Mouse (Mus musculus) layer of hippocampus, postnatal 10 days (tissue): ENCODE data around the gene Alg2. TPM values are rescaled to one million over a fixed set of nuclear protein-coding genes. Genes with fewer than 3 reads are reported as not detected.
A peak's percentile ranks its signal among the peaks of the same experiment; 100 is the strongest.

Experiments used
- DNase-seq, 2 experiments: peaks; one replicate each; pipeline ENCODE4 v3.0.0; 2021; ENCODE audit warnings: low spot score in 2 of 2
- total RNA-seq, 2 experiments: library from RNA; stranded (reverse); gene quantifications; 2 replicates each; pipeline ENCODE4 v1.2.3; 2021

The Alg2 gene
- total RNA-seq, 2 experiments from 2014 or later: 188 to 194 TPM

DNA sequence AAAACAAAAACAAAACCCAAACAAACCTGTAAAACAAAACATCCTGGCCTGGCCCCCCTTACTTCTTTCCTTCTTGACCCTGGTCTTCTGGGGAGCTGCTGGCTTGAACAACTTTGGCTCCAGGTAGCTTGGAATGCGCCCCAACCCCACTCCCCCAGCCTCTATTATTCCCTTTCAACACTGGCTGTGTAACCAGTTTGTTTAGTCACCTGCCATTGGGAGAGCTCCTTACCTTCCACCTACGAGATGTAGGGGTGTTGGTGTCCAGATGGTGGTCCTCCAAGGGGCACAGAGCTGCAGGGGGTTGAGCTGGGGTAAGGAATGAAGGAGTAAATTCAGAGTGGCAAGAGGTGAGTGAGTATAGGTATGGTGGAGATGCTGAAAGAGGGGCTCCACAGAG, 6.9 kb downstream of the Alg2 start:
- DNase-seq: no peak

DNA sequence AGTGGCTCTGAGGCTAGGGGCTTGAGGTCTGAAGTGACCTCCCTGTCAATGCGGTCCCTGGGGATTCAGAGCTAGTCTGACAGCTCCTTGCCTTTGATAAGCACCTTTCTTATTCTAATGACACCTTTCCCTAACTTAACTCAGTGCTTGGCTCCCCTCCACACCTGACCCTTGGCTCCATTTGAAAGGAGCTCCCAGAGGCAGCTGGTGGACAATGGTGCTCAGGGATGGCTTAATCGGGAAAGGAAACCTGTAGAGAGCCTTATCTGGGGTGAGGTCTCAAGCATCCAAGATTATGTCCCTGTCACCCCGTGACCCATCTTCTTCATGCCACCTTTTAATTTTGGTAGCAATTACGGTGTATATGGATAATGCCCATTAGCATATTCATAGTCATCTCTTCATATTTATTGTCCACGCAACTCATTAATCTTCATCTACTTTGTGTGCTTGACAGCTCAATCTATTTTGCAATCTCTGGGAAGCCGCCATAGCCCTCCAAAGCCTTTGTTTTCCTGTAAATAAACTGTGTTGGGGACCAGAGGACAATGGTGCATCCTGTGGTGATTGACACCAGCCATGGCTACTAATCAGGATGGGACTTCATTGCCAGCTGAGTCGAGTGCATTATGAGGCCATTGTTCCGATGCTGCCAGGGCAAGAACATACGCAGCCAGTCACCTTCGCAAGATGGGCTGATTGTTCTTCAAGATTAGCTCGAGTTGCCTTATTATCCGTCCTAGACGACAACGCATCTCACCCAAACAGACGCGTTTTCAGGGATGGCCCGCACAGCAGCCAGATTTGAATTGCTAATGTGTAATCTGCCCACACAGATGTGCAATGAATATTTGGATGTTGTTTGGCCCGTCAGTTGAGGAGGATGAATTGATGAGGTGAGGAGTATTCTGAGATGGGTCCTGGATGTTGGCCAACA, 24.3 kb downstream of the Alg2 start:
- DNase-seq: no peak

GRCm38 (mm10) chr4:47449116-47449515, 25.0 kb downstream of the Alg2 start:
- no peak for DNase-seq

- DNase-seq: no peak
Measured at GRCm38 (mm10) chr4:47448526-47448925, 25.6 kb downstream of the Alg2 start.

- DNase-seq: no peak
Measured at GRCm38 (mm10) chr4:47440951-47441350, 33.2 kb downstream of the Alg2 start.

DNA sequence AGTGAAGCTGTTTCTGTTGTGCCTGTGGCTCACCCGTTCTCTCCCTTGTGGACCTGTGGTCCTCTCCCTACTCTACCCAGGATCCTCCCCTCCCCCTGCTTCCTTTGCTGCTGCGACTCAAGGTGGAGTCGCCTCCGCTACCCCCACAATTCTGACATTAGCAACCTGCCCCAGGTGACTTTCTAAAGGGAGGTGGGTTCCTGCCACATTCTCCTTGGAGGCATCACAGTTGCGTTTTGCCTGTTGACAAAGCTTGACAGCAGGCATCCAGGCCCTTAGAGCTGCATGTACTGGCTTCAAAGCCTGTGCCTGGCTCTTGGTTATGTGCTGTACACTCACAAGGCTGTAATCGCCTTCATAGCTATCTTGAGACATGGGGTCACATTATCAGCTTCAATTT, 35.2 kb downstream of the Alg2 start:
- DNase-seq: no peak

DNA sequence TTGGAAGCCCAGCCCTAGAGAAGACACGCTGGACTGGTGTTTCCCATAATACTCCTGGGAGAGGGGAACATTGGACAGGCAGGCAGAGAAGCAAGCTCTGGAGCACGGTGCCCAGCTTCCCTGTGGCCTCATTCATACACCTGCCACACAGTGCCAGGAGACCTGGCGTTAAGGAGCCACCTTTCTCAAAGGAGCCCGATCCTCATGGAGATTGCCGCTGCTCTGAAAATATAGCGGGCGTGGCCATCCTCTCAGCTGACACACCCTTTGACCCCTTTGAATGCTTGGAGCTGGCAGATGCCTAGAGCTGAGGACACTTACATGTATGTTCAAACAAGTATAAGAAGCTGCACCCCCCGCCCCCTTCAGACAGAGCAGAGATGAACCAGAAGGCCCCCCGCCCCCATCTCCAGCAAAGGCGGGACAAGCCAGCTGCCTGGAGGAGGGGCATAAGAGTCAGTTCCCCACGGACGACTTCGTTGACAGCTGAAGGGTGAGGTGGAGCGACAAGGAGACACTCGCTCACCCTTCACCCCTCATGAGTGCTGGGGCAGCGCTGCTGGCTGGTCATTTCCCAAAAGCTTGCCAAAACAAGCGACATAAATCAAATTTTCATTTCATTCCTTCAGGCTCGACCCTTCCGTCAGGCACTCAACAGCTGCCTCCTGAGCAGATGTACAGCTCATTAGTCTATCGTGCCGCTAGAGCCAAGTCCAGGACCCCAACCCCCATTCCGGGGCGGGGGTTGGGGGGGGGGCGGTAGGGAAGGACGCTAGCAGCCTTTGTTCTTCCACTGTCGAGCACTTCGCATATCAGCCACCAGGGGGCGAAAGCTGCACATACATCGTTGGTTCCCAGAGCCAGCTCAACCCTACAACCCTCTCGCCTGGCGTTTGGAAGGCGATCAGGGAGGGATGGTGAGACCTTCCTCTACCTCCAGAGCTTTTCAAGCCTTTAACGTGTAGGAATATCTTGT, 36.5 kb downstream of the Alg2 start:
- DNase-seq: peak; percentile 93 to 95

DNA sequence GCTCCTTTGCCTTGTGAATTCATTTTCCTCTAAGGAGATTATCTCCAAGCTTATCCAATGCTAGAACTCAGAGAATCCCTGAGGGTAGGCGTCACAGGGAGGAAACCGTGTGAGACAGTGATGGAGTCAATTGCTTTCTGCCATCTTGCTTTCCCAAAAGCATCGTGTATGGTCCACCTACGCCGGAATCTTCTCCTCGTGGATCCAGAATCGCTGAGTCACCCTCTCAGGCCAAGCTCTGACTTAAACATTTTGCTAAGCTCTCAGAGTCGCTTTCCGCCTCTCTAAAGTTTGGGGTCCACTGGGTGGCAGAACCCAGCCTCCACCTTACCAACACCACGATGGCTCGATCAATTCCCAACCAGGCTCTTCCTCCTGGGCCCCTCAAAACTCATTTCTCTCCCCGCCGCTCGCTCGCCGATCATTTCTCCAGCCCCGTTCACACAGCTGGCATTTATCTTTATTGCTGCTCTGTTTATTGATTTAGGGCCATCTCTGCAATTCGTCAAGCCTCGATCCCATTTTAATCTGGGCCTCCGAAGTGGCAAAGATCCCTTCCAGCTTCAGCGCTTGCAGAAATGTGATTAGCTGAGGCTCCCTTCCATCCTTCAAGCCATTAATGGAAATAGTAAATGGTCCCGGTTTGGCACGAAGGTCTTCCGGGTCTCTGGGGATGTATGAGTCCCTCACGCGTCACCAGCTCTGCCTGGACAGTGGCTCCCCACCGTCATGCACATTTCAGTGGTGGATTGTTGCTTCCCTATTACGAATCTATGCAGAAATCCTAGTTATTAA, 38.4 kb downstream of the Alg2 start:
- no peak for DNase-seq

DNA sequence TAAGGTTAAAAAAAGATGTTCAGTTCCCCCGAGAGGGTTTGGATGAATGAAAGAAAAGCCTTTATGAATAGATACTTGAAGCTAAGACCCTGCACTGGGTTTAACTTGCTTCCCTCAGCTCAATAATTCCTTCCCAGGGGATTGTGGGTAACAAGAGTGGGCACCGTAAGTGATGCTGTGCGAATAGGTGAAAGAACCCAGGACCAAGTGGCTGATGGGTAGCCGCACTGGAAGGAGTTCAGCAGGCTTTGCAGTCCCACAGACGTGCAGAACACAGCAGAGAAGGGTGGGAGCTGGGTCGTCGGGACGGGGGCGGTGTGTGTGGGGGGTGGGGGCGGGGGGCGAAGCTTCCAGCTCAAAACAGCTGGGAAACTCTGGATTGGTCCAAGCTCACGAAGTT, 39.0 kb downstream of the Alg2 start:
- no peak for DNase-seq

- DNase-seq: no peak
Measured at GRCm38 (mm10) chr4:47432766-47433165, 41.4 kb downstream of the Alg2 start.

DNA sequence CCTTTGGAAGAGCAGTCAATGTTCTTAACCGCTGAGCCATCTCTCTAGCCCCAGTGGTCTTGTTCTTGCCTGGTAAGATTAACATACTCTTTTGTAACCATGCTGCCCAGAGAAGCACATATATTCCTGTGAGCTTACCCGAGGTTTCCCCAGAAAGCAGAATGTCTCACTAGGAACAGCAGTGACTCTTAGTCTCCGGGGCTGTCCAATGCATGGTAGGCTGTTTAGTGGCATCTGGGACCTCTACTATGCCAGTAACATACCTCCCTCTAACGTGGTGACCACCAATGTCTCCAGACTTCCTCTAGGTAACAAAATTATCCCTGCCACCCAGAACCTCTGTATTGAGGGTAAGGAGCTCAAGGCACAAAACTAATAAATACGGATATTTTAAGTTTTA, 43.1 kb downstream of the Alg2 start:
- DNase-seq: no peak

- DNase-seq: no peak
Measured at GRCm38 (mm10) chr4:47430557-47430956, 43.6 kb downstream of the Alg2 start.

DNA sequence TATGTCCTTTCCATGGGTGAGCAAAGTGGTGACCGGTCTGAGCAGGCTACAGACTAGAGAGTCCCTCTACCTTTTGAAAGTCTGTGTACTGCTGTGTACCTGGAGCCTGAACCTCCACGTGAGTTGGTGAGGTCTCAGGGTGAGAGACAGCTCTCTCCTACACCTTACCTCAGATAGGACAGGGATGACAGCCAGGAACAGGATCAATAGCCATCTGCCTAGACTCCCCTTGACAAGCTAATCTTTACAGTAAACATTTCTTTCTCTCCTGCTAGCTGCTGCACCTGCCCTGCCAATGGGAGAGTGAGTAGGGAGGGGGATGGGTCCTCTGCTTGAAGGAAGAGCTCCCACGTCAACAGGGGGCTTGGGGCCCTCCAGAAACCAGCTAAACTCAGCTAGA, 46.5 kb downstream of the Alg2 start:
- DNase-seq: no peak

DNA sequence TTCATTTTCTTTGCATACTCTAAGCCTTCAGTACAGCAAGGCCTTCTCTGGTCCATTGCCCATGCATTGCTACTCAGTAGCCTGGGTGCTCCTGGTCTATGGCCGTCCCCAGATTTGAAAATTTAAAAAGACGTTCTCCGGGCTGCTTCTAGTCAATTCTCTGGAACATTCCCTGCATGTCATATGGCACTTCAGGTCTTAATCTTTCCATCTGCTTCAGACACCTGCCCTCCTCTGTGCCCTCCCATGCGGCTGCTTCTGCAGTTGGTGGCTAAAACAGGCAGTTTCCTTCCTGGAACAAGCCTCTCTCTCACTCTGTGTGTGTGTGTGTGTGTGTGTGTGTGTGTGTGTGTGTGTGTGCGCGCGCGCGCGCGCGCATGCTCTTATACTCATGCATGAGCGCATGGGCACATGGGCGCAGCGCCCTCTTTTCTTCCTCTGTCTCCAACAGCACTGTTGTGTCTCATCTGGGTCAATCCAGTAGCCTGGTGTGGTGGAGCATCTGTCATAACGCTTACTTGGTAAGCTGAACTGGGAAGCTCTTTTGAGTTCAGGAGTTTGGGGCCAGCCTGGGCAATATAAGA, 48.8 kb downstream of the Alg2 start:
- no peak for DNase-seq

DNA sequence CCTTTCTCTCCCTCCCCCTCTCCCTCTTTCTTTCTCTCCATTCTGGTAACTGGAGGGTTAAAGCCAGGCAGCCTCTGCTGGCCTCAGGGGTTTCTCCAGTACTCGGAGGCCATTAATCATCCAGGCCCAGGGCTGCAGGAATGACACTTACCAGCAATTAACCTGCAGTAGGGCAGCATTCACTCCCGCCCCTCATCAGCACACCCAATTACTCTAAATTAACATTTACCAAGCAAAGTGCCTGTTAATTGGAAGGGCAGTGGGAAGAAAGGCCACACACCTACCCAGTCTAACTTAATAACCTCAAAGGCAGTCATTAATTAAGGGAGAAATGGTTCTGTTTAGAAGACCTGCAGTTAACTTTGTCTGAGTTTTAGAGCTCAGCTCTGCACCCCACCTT, 49.8 kb downstream of the Alg2 start:
- no peak for DNase-seq

GRCm38 (mm10) chr4:47422946-47423345, 51.2 kb downstream of the Alg2 start:
- no peak for DNase-seq

DNA sequence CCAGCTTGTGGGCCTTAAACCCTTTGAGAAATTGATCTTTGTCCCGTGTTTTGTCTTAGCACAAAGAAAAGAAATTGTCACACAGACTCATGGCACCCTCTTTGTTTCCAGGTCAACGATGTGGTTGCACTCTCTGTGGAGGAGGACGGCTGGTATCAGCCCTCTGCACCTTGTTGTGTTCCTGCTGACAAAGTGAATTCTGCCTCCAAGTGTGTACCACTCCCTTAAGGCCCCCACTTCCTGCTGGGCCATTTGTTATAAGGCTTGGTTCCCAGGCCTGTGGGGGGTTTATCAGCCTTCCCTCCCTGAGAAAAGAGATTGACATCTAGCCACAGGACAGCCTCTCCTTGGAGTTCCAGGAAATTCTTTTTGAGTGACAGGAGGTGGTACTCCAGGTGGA, 51.9 kb downstream of the Alg2 start:
- DNase-seq: no peak

GRCm38 (mm10) chr4:47420191-47420590, 53.9 kb downstream of the Alg2 start:
- no peak for DNase-seq

DNA sequence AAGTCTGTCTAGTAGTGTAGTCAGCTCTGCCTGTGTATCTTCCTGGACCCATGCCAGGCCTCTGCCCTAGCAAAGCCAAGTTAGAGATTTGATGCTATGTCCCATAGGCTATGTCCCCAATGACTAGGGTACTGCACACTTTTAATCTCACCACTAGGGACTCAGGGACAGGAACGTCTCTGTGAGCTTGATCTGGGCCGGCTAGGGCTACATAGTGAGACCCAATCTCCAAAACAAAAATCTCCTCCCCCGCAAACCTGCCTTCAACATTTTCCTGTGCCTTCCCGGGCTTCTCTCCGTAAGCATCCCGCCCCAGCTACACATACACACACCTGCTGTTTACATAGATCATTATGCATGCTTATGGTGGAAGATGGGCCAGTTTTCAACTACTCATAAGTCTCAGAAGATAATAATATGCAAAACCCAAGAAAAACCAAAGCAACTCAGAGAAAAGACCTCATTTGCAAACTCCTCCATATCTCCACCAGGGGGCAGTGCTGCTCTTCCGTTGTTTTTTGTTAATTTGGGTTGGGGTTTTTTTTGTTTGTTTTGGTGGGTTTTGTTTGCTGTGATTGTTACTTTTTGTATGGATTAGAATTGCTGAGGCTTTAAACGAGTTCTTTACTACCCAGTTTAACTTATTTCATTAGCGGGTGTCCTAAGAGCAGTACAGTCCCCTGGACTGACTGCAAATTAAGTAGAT, 54.7 kb downstream of the Alg2 start:
- DNase-seq: no peak

DNA sequence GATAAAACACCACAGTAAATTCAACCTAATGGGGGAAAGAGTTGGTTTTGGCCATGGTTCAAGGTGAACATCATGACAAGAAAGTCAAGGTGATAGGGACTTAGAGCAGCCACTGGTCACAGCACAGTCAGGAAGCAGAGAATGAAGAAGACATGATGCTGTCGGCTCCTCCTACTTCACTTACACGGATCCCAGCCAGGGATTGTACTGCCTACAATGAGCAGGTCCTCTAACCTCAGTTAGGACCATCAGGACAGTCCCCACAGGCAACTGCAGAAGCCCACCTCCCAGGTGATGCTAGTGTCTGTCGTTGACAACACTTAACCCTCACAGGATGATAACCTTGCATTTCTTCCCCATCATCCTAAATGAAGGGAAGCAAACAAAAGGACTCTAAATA, 56.3 kb downstream of the Alg2 start:
- no peak for DNase-seq
